Mouse (Mus musculus): ENCODE data around the gene Spaca4. TPM values are rescaled to one million over a fixed set of nuclear protein-coding genes. Genes with fewer than 3 reads are reported as not detected.
A peak's percentile ranks its signal among the peaks of the same experiment; 100 is the strongest.

Spaca4 gene
- polyA plus RNA-seq, 1 experiment from 2014 or later, result 0.50 TPM

DNA sequence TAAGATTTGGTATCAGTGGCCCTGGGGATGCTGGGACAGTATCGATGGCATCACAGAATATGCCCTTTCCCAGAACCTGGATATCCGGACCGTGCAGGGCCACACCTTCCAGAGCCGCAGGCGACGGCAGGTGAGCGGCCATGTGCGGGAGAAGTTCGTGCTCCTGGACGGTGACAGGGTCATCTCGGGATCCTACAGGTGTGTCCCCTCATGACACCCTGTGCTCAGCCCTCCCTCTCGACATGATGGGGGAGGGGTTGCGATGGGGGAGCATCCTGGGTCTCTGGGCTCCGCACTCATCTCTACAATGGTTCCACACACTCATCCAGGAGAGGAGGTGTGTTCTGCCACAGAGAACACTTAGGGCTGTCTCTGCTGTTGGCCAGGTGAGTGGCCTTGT lies 1.8 kb downstream of the Spaca4 start:
- peaks cover 100% of the 10 kb centered on the region for H3K36me3 ChIP-seq (replicated peaks)
- H3K4me3 ChIP-seq, result no peak overlapping the region
- 93% methylated on average over 14 of the region's 14 CpGs for WGBS
- H3K4me1 ChIP-seq, result peaks cover 23% of the 10 kb centered on the region
- H3K9me3 ChIP-seq, result no peaks in the 10 kb centered on the region
- no peak overlapping the region for H3K27ac ChIP-seq
- no peaks in the 10 kb centered on the region for H3K27me3 ChIP-seq (ENCODE audit: poor library complexity, severe bottlenecking)
- no peak for DNase-seq (ENCODE audit: extremely low spot score, low spot score)

DNA sequence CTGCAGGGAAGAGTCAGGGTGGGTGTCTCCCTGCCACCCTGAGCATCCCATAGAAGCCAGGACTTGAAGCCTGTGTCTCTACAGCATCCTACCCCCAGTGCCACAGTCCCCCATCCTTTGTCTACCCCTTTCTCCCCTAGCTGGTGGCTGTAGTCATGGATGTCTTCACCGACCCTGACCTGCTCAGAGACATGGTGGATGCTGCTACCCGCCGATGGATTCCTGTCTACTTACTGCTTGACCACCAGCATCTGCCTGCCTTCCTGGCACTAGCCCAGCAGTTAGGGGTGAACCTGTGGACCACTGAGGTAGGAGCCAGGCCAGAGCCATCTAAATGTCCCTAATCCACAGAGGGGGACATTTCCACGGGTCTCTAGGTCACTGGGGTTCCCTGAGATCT lies 2.3 kb downstream of the Spaca4 start:
- no peak overlapping the region for H3K27ac ChIP-seq
- peaks cover 25% of the 10 kb centered on the region for H3K4me1 ChIP-seq
- 91% methylated on average over 4 of the region's 4 CpGs for WGBS
- H3K9me3 ChIP-seq, result no peaks in the 10 kb centered on the region
- DNase-seq (ENCODE audit: extremely low spot score, low spot score), result no peak
- no peak overlapping the region for H3K4me3 ChIP-seq
- no peaks in the 10 kb centered on the region for H3K27me3 ChIP-seq (ENCODE audit: poor library complexity, severe bottlenecking)
- H3K36me3 ChIP-seq (replicated peaks), result peaks cover 97% of the 10 kb centered on the region

DNA sequence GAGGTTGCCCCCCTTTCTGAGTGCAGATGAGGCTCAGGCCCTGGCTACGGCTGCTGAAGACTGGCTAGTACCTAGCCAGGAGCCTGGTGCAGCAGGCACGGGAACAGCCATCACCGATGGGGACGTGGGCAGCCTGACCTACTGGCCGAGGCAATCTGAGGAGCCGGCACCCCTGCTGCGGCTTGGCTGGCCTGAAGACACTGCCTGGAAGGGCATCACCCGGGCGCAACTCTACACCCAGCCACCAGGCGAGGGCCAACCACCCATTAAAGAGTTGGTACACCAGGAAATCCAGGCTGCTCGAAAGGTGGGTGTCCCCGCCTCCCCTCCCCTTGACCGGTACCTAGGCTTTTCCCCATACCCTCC lies 3.3 kb downstream of the Spaca4 start:
- Histone ChIP-seq H3K4me1 (peaks cover 25% of the 10 kb centered on the region), H3K4me3 (no peak overlapping the region; the same call in none of the 2 replicates), H3K27me3 (ENCODE audit: poor library complexity, severe bottlenecking) (no peaks in the 10 kb centered on the region), H3K36me3 (replicated peaks) (peaks cover 87% of the 10 kb centered on the region), H3K9me3 (no peaks in the 10 kb centered on the region), H3K27ac (no peak overlapping the region)
- WGBS, result 86% methylated on average over 13 of the region's 13 CpGs
- DNase-seq (ENCODE audit: extremely low spot score, low spot score), result no peak

DNA sequence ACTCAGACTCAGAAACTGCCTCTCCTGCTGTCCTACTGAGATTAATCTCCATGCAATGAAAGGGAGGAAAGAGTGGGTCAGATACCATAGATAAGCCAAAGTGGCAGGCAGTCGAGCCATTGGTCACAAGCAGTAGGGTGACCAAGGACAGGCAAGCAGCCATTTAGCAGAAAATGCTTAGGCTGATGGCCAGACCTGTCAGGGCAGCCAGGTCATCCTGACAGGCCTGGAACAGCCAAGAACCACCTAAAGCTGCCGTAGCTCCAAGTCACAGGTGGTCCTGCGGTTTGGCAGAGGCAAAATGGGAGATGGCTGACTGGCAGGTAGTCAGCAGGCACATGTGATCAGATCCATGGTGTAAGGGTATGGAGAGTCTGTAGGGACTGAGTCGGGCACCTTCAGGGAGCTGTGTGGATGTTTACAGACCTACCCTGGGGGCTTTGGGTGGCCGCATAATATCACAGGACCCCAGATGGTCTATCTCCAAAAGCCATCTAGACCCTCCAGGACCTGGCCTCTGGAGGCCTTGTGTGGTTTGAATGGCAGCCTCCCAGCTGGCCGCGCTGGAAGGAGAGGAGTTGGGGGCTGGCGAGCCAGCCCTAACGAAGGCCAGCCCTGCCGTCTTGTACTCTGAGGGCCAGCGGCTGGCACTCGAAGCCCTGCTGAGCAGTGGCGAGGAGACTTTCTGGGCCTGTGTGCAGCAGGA lies 3.8 kb downstream of the Spaca4 start:
- no peak for DNase-seq (ENCODE audit: extremely low spot score, low spot score)
- WGBS, result 73% methylated on average over 13 of the region's 13 CpGs
- no peak overlapping the region for H3K27ac ChIP-seq
- peaks cover 30% of the 10 kb centered on the region for H3K4me1 ChIP-seq
- no peaks in the 10 kb centered on the region for H3K27me3 ChIP-seq (ENCODE audit: poor library complexity, severe bottlenecking)
- H3K9me3 ChIP-seq, result no peaks in the 10 kb centered on the region
- H3K36me3 ChIP-seq (replicated peaks), result peaks cover 82% of the 10 kb centered on the region
- no peak overlapping the region; the same call in 1 of the 2 replicates for H3K4me3 ChIP-seq

DNA sequence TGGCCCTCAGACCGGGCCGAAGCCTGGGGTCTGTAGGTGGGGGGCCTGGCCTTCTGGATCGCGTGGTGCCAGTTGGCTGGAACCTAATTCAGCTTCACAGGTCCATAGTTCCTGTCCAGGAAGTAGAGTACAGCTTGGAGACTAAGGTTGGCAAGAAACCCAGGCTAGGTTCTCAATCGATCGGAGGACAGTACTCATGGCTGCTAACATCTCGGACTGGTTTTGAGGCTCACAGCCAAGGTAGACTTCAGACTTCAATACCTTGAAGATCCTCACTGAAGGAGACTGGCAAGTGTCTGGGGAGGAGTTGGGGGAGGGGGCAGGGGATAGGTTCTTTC lies 4.4 kb downstream of the Spaca4 start:
- Histone ChIP-seq H3K4me3 (no peak overlapping the region), H3K27ac (no peak overlapping the region), H3K36me3 (replicated peaks) (peaks cover 76% of the 10 kb centered on the region), H3K9me3 (no peaks in the 10 kb centered on the region), H3K4me1 (peaks cover 36% of the 10 kb centered on the region), H3K27me3 (ENCODE audit: poor library complexity, severe bottlenecking) (no peaks in the 10 kb centered on the region)
- 77% methylated on average over 7 of the region's 7 CpGs for WGBS
- no peak for DNase-seq (ENCODE audit: extremely low spot score, low spot score)

DNA sequence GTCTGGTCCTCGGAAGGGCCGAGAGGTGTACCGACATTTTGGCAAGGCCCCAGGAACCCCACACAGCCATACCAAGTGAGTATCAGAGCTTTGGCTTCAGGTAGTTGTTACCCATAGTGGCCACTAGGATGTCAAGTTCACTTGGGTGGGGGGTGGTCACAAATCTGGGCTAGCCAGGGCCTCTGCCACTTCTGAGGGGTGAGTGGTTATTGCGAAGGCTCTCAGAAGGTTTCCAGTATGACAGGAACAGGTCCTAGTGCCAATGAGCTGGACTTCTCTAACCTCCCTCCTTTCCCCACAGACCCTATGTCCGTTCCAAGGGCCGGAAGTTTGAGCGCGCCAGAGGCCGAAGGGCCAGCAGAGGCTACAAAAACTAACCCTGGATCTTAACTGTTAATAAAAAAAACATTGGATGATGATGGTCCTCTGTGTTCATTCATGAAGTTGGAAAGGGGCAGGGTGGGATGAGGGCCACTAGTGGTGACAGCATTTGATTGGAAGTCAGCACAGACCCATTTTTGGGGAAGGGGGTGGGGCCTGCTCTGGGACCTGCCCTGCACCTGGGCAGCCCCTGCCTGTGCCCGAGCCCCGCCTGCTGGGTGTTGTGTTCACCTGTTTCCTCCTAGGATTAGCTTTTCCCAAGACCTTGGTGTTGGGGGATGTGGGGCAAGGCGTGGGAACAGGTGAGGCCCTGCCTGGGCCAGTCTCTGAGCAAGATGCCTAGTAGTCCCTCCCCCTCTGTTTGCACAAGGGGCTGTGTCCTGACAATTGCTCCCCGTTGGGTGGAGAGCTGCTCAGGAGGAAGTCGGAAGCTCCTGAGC lies 5.0 kb downstream of the Spaca4 start, which contains the start of gene Fam83e:
Fam83e (plus strand) TSS at position 800 of the 821 bp plus-strand sequence.
- Histone ChIP-seq H3K9me3 (no peaks in the 10 kb centered on the region), H3K27ac (no peak within 1 kb of the TSS), H3K4me3 (peak within 1 kb of the TSS; percentile 96; the same call in 1 of the 2 replicates), H3K36me3 (replicated peaks) (peaks cover 70% of the 10 kb centered on the region), H3K27me3 (ENCODE audit: poor library complexity, severe bottlenecking) (no peaks in the 10 kb centered on the region), H3K4me1 (peaks cover 42% of the 10 kb centered on the region)
- WGBS, result 85% methylated on average over 14 of the region's 14 CpGs
- no peak for DNase-seq (ENCODE audit: extremely low spot score, low spot score)

DNA sequence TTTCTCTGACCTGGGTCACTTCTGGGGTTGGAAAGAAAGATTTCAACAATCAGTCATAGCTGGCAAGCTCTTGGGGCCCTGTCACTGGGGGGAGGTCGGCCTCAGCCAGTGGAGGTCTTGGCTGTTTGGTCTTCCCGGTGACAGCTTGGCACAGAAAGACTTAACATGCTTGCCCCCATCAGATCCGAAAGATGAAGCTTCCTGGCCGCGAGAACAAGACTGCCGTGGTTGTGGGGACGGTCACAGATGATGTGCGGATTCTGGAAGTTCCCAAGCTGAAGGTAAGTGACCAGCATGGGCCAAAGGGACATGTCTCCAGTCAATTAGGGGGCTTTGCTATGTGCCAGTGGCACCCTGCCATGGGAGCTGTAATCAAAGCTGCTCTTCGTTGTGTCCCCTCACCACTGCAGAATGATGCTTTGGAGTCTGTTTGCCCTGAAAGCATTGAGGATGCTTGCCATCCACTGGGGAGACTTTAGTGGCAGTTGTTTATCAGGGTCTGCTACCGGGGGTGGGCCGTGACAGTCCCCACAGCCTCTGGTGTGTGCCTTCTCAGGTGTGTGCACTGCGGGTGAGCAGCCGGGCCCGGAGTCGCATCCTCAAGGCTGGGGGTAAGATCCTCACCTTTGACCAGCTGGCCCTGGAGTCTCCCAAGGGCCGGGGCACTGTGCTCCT lies 5.7 kb downstream of the Spaca4 start:
- Histone ChIP-seq H3K4me3 (peak overlapping the region; percentile 96), H3K27me3 (ENCODE audit: poor library complexity, severe bottlenecking) (no peaks in the 10 kb centered on the region), H3K4me1 (peaks cover 49% of the 10 kb centered on the region), H3K36me3 (replicated peaks) (peaks cover 63% of the 10 kb centered on the region), H3K27ac (0 out of 2 replicates have a peak overlapping the region, but pooled peaks have one; percentile 98), H3K9me3 (no peaks in the 10 kb centered on the region)
- no peak for DNase-seq (ENCODE audit: extremely low spot score, low spot score)
- 94% methylated on average over 16 of the region's 16 CpGs for WGBS

DNA sequence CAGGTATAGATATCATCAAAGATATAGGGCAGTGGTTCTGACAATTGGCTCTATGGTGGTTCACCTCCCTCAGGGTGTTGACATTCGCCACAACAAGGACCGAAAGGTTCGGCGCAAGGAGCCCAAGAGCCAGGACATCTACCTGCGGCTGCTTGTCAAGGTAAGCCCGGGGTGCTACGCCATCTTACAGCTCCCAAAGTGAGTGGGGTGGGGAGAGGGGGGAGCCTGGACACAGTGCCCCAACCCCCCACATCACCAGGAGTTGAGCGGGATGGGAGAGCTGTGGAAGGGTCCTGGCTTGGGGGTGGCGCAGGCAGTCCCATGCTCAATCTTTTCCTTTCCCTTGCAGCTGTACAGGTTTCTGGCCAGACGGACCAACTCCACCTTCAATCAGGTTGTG lies 6.4 kb downstream of the Spaca4 start:
- WGBS, result 87% methylated on average over 10 of the region's 10 CpGs
- no peaks in the 10 kb centered on the region for H3K27me3 ChIP-seq (ENCODE audit: poor library complexity, severe bottlenecking)
- peaks cover 56% of the 10 kb centered on the region for H3K4me1 ChIP-seq
- H3K36me3 ChIP-seq (replicated peaks), result peaks cover 56% of the 10 kb centered on the region
- H3K9me3 ChIP-seq, result no peaks in the 10 kb centered on the region
- H3K4me3 ChIP-seq, result peak overlapping the region; percentile 96
- no peak for DNase-seq (ENCODE audit: extremely low spot score, low spot score)
- H3K27ac ChIP-seq, result peak overlapping the region; percentile 98

DNA sequence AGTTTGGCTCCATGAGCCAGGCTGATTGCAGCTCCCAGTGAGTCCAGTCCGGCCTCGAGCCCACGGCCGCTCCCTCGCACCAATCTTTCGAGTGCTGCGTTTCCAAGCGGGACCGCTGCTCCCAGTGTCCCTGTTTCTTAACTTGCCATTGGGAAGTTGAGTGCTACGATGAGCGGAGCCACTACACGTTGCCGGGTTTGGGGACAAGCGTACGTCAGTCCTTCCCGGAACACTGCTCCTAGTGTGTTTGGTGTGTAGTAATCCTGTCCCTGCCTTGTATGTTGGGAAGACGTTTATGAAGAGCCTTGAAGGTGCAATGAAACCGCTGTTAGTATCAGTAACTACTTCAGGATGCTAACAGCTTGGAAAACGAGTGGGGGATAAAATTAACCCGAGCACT lies 7.3 kb downstream of the Spaca4 start:
- H3K4me3 ChIP-seq, result peak overlapping the region; percentile 96
- under 1% methylated on average over 20 of the region's 20 CpGs for WGBS
- H3K4me1 ChIP-seq, result peaks cover 63% of the 10 kb centered on the region
- DNase-seq (ENCODE audit: extremely low spot score, low spot score), result no peak
- H3K36me3 ChIP-seq (replicated peaks), result peaks cover 52% of the 10 kb centered on the region
- no peaks in the 10 kb centered on the region for H3K27me3 ChIP-seq (ENCODE audit: poor library complexity, severe bottlenecking)
- peak overlapping the region; percentile 98 for H3K27ac ChIP-seq
- H3K9me3 ChIP-seq, result no peaks in the 10 kb centered on the region

DNA sequence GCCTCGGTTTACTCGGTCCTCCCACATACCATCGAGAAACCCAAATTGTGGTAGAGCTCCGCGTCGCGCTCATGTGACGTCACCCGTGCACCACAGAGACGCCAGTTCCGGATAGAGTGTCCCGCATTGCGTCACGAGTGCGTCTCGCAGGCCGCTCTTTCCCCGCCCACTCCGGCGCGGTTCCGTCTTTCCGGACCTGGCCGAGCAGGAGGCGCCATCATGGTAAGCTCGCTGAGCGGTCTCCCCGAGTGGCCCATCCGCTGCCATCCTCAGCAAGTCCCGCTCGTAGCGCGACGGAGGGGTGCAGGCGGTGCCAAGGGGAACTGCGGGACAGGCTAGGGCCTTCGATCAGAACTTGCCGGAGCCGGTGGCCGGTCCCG lies 7.7 kb downstream of the Spaca4 start, which contains the start of gene Sphk2:
Sphk2 (minus strand) TSS at position 85 of the 380 bp plus-strand sequence.
- DNase-seq (ENCODE audit: extremely low spot score, low spot score), result peak; percentile 98
- Histone ChIP-seq H3K9me3 (no peaks in the 10 kb centered on the region), H3K27ac (peak within 1 kb of the TSS; percentile 98), H3K27me3 (ENCODE audit: poor library complexity, severe bottlenecking) (no peaks in the 10 kb centered on the region), H3K36me3 (replicated peaks) (peaks cover 52% of the 10 kb centered on the region), H3K4me1 (peaks cover 64% of the 10 kb centered on the region), H3K4me3 (peak within 1 kb of the TSS; percentile 96)
- under 1% methylated on average over 41 of the region's 41 CpGs for WGBS

DNA sequence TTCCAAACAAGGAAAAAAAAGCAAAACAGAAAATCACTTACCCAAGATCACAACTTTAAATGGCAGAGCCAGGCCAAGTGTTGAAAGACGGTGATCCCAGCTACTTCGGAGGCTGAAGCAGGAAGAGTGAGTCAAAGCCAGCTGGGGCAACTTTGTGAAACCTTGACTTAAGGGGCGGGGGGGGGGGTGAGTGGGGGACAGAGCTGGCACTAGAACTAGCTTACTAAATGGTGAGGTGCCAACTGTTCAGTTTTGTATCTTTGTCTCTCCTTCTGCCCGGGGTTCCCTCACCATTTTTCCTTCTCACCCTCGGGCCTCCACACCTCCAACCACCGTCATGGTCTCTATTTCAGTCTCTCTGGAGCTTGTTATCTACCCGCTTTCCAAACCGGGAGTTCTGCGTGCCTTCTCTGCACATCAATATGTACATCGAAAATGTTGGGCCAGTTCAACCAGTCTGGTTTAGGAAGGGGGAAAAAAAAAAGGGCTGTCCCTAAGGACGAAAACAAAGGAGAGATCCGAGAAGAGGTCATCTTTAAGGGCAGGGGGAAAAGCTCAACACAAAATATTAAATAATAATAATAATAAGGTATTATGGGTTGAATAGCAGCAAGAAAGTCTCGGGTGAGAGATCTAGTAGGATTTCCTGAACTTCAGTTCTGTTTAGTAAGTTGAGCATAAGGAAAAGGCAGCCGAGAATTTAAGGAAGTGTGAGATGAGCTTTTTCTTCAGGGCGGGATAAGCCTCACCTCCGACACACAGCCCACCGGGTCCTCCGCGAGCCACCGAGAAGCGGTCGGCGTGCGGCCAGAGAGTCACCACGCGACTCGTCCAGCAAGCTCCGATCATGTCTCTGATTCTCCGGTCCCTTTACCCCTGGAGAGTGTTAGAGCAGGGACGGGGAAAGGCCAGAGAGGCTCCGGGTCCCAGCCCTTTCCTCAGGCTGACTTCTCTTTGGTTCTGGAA lies 8.4 kb downstream of the Spaca4 start:
- Histone ChIP-seq H3K4me3 (peak overlapping the region; percentile 96), H3K9me3 (no peaks in the 10 kb centered on the region), H3K27ac (peak overlapping the region; percentile 98), H3K4me1 (peaks cover 69% of the 10 kb centered on the region), H3K27me3 (ENCODE audit: poor library complexity, severe bottlenecking) (no peaks in the 10 kb centered on the region), H3K36me3 (replicated peaks) (peaks cover 52% of the 10 kb centered on the region)
- 12% methylated on average over 31 of the region's 31 CpGs for WGBS
- no peak for DNase-seq (ENCODE audit: extremely low spot score, low spot score)

DNA sequence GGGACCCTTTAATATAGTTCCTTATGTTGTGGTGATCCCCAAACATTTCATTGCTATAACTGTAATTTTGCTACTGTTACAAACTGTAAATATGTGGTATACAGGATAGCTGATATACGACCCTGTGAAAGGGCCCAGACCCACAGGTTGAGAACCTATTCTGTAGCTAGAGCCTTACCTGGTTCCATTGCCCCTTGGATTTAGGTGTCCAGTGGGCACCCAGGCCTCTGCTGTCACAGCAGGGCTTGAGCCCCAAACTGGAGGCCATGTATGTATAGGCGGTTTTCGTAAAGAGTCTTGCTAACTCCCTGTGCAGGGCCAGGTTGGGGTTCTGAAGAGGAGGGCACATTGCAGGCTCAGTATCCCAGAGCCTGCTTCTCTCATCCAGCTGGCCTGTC lies 9.2 kb downstream of the Spaca4 start:
- H3K36me3 ChIP-seq (replicated peaks), result peaks cover 52% of the 10 kb centered on the region

More for the DNA sequence above, 9.2 kb downstream of the Spaca4 start:
- Histone ChIP-seq H3K27me3 (ENCODE audit: poor library complexity, severe bottlenecking) (no peaks in the 10 kb centered on the region), H3K9me3 (no peaks in the 10 kb centered on the region), H3K4me3 (peak overlapping the region; percentile 96), H3K27ac (no peak overlapping the region), H3K4me1 (peaks cover 70% of the 10 kb centered on the region)
- no peak for DNase-seq (ENCODE audit: extremely low spot score, low spot score)
- WGBS, result 86% methylated on average over 3 of the region's 3 CpGs

Measured in forebrain, embryonic 10.5 days (tissue).